Mouse (Mus musculus) frontal cortex, postnatal 25 days (tissue): ENCODE results near the gene Synpr.

ENCODE experiments used
- DNase-seq, 2 experiments: peaks; one replicate each; pipeline ENCODE4 v3.0.0; 2022; ENCODE audit warnings: low spot score in 2 of 2

Synpr gene

GRCm38 (mm10) chr14:13355569-13356362, 71.2 kb downstream of the Synpr start:
- peak; percentile 36 to 54 for DNase-seq

- no peak for DNase-seq
These were observed 72.6 kb downstream of the Synpr start for GRCm38 (mm10) chr14:13357101-13357667.

- DNase-seq = no peak
These were observed 73.5 kb downstream of the Synpr start for GRCm38 (mm10) chr14:13358037-13358436.

GRCm38 (mm10) chr14:13361184-13361583, 76.6 kb downstream of the Synpr start:
- DNase-seq = no peak

GRCm38 (mm10) chr14:13361642-13362041, 77.1 kb downstream of the Synpr start:
- no peak for DNase-seq

- DNase-seq = no peak
These were observed 83.7 kb downstream of the Synpr start for GRCm38 (mm10) chr14:13368309-13368708.

- no peak for DNase-seq
These were observed 104.5 kb downstream of the Synpr start for GRCm38 (mm10) chr14:13389081-13389480.

GRCm38 (mm10) chr14:13389954-13390353, 105.4 kb downstream of the Synpr start:
- no peak for DNase-seq

GRCm38 (mm10) chr14:13399226-13400020, 114.8 kb downstream of the Synpr start:
- no peak for DNase-seq

- DNase-seq = no peak
These were observed 127.1 kb downstream of the Synpr start for GRCm38 (mm10) chr14:13411636-13412035.

GRCm38 (mm10) chr14:13440723-13441122, 156.1 kb downstream of the Synpr start:
- DNase-seq = no peak

GRCm38 (mm10) chr14:13444908-13445307, 160.3 kb downstream of the Synpr start:
- no peak for DNase-seq

- peak in 1 of 2 experiments; percentile 9 for DNase-seq
These were observed 169.1 kb downstream of the Synpr start for GRCm38 (mm10) chr14:13453461-13454204.

- DNase-seq = no peak
These were observed 170.4 kb downstream of the Synpr start for GRCm38 (mm10) chr14:13454991-13455390.

- no peak for DNase-seq
These were observed 174.8 kb downstream of the Synpr start for GRCm38 (mm10) chr14:13459333-13459732.

GRCm38 (mm10) chr14:13469211-13469610, 184.6 kb downstream of the Synpr start:
- no peak for DNase-seq

- DNase-seq = no peak
These were observed 193.2 kb downstream of the Synpr start for GRCm38 (mm10) chr14:13477821-13478220.

GRCm38 (mm10) chr14:13505355-13505754, 220.8 kb downstream of the Synpr start:
- no peak for DNase-seq

- DNase-seq = no peak
These were observed 234.1 kb downstream of the Synpr start for GRCm38 (mm10) chr14:13518608-13519139.

GRCm38 (mm10) chr14:13519239-13520011, 234.8 kb downstream of the Synpr start:
- DNase-seq = no peak

GRCm38 (mm10) chr14:13547746-13548145, 263.2 kb downstream of the Synpr start:
- no peak for DNase-seq
